Mouse (Mus musculus): ENCODE measurements around the gene Asb9. TPM values are rescaled to one million over a fixed set of nuclear protein-coding genes. Genes with fewer than 3 reads are reported as not detected.

The Asb9 gene
- polyA plus RNA-seq, 1 experiment from 2014 or later: not detected

Other genes starting within 250 kb of the Asb9 start
- 0.08 and 0.14 TPM in 2 replicates for gene Bmx, start 248.1 kb upstream of the Asb9 start, polyA plus RNA-seq (2015; fragmentation: Nextera tagmentation; extraction: Ambion mirVana)
- gene Pir, start 237.0 kb upstream of the Asb9 start, polyA plus RNA-seq (2015; fragmentation: Nextera tagmentation; extraction: Ambion mirVana): 2.4 and 3.6 TPM in 2 replicates
- gene Vegfd, start 132.9 kb upstream of the Asb9 start, polyA plus RNA-seq (2015; fragmentation: Nextera tagmentation; extraction: Ambion mirVana): 0.52 and 0.95 TPM in 2 replicates
- 8.0 and 8.5 TPM in 2 replicates for gene Piga, start 86.5 kb upstream of the Asb9 start, polyA plus RNA-seq (2015; fragmentation: Nextera tagmentation; extraction: Ambion mirVana)
- 0.13 TPM in 1 of 2 replicates, not detected in the other for gene Asb11, start 69.3 kb upstream of the Asb9 start, polyA plus RNA-seq (2015; fragmentation: Nextera tagmentation; extraction: Ambion mirVana)